Mouse (Mus musculus) heart, adult 8-10 months (tissue): Measurements from ENCODE around the gene Nova1. TPM values are rescaled to one million over a fixed set of nuclear protein-coding genes. Genes with fewer than 3 reads are reported as not detected.

ENCODE experiments used
- DNase-seq: peaks from one replicate; pipeline ENCODE4 v3.0.0; 2022; ENCODE audit warnings: low spot score
- total RNA-seq, 4 experiments: library from RNA; stranded (reverse); gene quantifications; 2 replicates each; pipeline ENCODE4 v1.2.4; 2022

Nova1 gene
- total RNA-seq, 4 experiments from 2014 or later: 3.3 to 4.6 (median 4.3) TPM

- DNase-seq: no peak
Observed at GRCm38 (mm10) chr12:46676341-46676740, 142.4 kb downstream of the Nova1 start.

DNA sequence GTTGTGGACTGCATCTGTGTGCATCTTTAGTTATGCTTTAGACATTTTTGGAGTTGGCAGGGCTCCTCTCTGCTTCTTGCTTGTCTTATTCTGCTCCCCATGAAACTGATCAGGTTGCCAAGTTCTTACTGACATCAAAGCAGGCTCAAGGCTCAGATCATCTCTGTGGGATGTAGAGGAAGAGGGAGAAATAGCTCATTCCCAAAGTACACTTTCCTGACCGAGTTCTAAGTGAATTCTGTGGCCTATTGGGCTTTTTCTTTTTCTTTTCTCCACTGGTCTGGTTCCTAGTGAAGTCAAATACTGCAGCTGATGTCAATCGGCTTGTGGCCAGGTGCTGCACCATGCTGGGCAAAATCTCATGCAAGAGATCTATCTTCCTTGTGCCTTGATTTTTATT, 152.0 kb downstream of the Nova1 start:
- no peak for DNase-seq

DNA sequence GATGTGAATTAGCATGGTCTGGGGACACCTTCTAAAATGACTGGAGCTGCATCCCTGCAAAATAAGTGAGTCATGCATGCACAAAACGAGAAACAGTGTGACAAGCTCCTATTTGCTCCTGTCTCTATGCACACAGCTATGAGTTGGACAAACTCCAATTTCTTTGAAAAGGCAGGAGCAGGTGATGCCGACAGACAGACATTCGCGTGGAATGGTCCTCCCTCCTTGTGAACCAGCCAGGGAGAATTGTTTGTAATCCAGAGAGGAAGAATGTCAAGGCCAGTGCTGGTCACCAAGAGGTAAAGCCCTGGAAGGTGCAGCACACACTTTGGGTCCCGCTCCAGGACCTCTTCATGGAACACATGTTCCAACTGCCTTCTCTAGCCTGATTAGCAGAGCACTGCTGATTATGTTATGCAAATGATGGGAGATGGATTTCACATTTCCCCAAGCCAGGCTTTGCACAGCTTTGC, 172.6 kb downstream of the Nova1 start:
- no peak for DNase-seq

- no peak for DNase-seq
Observed at GRCm38 (mm10) chr12:46645365-46645962, 173.3 kb downstream of the Nova1 start.
